Mouse (Mus musculus) neural tube, embryonic 11.5 days (tissue): ENCODE data around the gene Myh7b. TPM values are rescaled to one million over a fixed set of nuclear protein-coding genes. Genes with fewer than 3 reads are reported as not detected.
"Not testable (repeated sequence)": the region's sequence is repeated elsewhere in the genome, so short reads cannot be mapped to it uniquely, and the experiment has no call there.

ENCODE experiments used
- ATAC-seq: fragments of 200-750 bp; cut with Nextera tagmentation; 2 replicates; pipeline ENCODE4 v1.8.0; 2017; ENCODE audit warnings: moderate number of reproducible peaks, mild to moderate bottlenecking, moderate TSS enrichment, moderate library complexity; ENCODE audit not compliant: insufficient read depth, low FRiP score, low TSS enrichment
- DNase-seq: peaks from one replicate; pipeline ENCODE4 v3.0.0-alpha.2; 2015; ENCODE audit warnings: low spot score
- H3K27ac ChIP-seq: fragments of 300-500 bp; sonication (generic); 2 replicates; pipeline ENCODE4 v1.5.1; 2014; ENCODE audit warnings: low read depth, mild to moderate bottlenecking, low read length
- H3K27me3 ChIP-seq: fragments of 300-500 bp; sonication (generic); 2 replicates; pipeline ENCODE4 v1.6.1; 2014; ENCODE audit warnings: mild to moderate bottlenecking, low read length, mixed read lengths; ENCODE audit not compliant: control insufficient read depth, insufficient read depth
- H3K36me3 ChIP-seq: fragments of 300-500 bp; sonication (generic); 2 replicates; pipeline ENCODE4 v1.6.1; 2014; ENCODE audit warnings: mild to moderate bottlenecking, low read length, moderate library complexity, mixed read lengths; ENCODE audit not compliant: control insufficient read depth, insufficient read depth
- H3K4me1 ChIP-seq: fragments of 300-500 bp; sonication (generic); 2 replicates; pipeline ENCODE4 v1.6.1; 2014; ENCODE audit warnings: low read length, mixed read lengths; ENCODE audit not compliant: control insufficient read depth, insufficient read depth
- H3K4me2 ChIP-seq: fragments of 300-500 bp; sonication (generic); 2 replicates; pipeline ENCODE4 v1.6.1; 2014; ENCODE audit warnings: low read depth, mild to moderate bottlenecking, moderate library complexity
- H3K4me3 ChIP-seq: fragments of 300-500 bp; sonication (generic); 2 replicates; pipeline ENCODE4 v1.5.1; 2014; ENCODE audit warnings: low read depth, low read length
- H3K9ac ChIP-seq: fragments of 300-500 bp; sonication (generic); 2 replicates; pipeline ENCODE4 v1.6.1; 2014; ENCODE audit warnings: mild to moderate bottlenecking, low read length
- H3K9me3 ChIP-seq: fragments of 300-500 bp; sonication (generic); 2 replicates; pipeline ENCODE4 v1.6.1; 2016; ENCODE audit warnings: low read length; ENCODE audit not compliant: control insufficient read depth
- WGBS: fragments of 180-500 bp; shearing (Covaris S2); extraction: QIAGEN DNeasy Blood & Tissue Kit; methylation state at CpG from one replicate; pipeline ENCODE4 v1.1.7; 2014; 5-methylcytosine and 5-hydroxymethylcytosine counted together
- polyA plus RNA-seq: library from polyadenylated mRNA; unstranded; fragments of >200 nt; fragmentation: Nextera tagmentation; extraction: Ambion mirVana; gene quantifications from 2 replicates; pipeline ENCODE4 v1.2.1, GENCODE M21; 2014

Gene Myh7b
- polyA plus RNA-seq, 1 experiment from 2014 or later, result 1.8 TPM

DNA sequence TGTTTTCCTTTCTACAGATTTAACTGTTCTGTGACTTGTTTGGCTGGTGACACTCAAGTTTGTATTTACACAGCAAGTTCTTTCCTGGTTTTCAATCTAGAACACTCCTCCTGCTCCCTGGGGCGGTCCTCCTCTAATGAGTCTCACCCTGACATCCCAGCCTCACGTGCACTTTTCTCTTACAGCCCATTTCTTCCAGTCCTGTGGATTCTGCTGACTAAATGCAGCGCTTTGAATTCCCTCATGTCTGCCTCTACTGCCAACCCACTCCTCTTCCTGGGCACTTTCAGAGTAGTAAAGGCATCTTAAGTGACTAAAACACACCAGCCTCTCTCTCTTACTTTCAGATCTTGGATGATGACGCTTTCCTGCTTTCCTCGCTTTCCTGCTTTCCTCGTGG, 19.3 kb upstream of the Myh7b start:
- H3K9me3 ChIP-seq, result no peaks in the 10 kb centered on the region
- no peak overlapping the region for H3K27ac ChIP-seq
- H3K4me2 ChIP-seq, result peak overlapping the region; percentile 46
- no peak for DNase-seq
- peak overlapping the region; percentile 52 for H3K9ac ChIP-seq
- H3K4me3 ChIP-seq, result peak overlapping the region; percentile 51
- H3K27me3 ChIP-seq, result no peaks in the 10 kb centered on the region
- WGBS, result 7% methylated on average over 6 of the region's 6 CpGs
- ATAC-seq, result no peak
- H3K36me3 ChIP-seq, result no peaks in the 10 kb centered on the region
- peaks cover 5% of the 10 kb centered on the region; the same call in 1 of the 2 replicates for H3K4me1 ChIP-seq

DNA sequence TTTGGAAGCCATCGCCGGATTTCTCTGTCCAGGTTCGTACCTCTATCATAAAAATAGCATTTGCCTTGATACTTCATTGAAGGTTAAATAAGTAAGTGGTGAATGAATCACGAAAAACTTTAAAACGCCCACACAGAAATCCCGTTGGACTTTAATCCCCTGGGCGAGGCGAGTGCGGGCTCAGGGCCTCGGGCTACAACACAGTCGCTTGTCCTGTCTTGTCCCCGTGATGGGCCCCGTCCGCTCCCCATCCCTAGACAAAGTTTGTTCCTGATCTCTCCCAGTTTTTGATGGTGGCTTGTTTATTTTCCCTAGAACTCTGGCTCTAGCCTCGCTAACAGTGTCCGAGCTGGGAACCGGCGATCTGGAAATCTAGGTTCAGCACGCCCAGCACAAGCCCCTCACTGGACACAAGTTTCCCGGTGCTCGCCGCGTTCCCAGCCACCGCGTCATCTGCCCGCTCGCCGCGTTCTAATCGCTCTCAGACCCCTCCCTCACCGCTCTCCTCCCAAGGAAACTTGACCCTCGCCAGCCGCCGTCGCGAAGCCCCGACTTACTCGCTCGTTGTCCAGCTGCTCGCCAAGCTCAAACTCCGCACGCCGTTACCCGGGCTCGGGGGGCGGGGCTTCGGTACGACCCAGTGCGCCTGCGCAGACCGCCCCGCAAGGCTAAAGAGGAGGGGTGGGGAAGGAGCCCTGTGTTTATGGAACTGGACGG, 18.7 kb upstream of the Myh7b start, which contains the start of gene Gss:
Gene Gss, minus strand, starts transcription at position 674 of the 717 bp plus-strand sequence.
- Histone ChIP-seq H3K27ac (peak within 1 kb of the TSS; percentile 17; the same call in 1 of the 2 replicates), H3K4me3 (peak within 1 kb of the TSS; percentile 51), H3K9ac (peak within 1 kb of the TSS; percentile 52), H3K4me2 (peak within 1 kb of the TSS; percentile 46), H3K4me1 (peaks cover 5% of the 10 kb centered on the region; the same call in 1 of the 2 replicates), H3K9me3 (no peaks in the 10 kb centered on the region), H3K27me3 (no peaks in the 10 kb centered on the region), H3K36me3 (no peaks in the 10 kb centered on the region)
- under 1% methylated on average over 53 of the region's 53 CpGs for whole genome bisulfite sequencing
- DNase-seq (peak; percentile 100), ATAC-seq (peak; percentile 84)

DNA sequence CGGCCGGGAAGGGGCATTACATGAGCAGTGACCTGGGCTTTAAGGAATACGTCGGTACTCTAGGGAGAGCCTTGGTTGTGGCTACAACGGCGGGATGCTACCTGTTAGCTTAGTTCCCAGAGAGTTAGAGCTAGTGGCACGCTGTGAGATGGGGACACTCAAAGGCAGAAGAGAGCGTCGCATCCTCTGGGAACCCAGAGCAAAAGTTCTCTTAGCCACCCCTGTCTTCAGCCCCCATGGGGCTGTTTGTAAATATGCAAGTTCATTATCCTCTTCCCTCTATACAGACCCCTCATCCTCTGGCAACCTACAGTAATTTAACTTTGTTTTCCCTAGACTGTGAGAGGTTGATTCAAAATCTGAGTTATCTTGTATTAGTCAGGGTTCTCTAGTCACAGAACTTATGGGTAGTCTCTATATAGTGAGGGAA, 18.1 kb upstream of the Myh7b start:
- Histone ChIP-seq H3K9ac (peak overlapping the region; percentile 52), H3K4me3 (peak overlapping the region; percentile 51), H3K4me2 (peak overlapping the region; percentile 46), H3K36me3 (no peaks in the 10 kb centered on the region), H3K9me3 (no peaks in the 10 kb centered on the region), H3K27me3 (no peaks in the 10 kb centered on the region), H3K27ac (no peak overlapping the region), H3K4me1 (peaks cover 5% of the 10 kb centered on the region; the same call in 1 of the 2 replicates)
- DNase-seq, result no peak
- ATAC-seq, result peak; percentile 89
- under 1% methylated on average over 9 of the region's 9 CpGs for WGBS

DNA sequence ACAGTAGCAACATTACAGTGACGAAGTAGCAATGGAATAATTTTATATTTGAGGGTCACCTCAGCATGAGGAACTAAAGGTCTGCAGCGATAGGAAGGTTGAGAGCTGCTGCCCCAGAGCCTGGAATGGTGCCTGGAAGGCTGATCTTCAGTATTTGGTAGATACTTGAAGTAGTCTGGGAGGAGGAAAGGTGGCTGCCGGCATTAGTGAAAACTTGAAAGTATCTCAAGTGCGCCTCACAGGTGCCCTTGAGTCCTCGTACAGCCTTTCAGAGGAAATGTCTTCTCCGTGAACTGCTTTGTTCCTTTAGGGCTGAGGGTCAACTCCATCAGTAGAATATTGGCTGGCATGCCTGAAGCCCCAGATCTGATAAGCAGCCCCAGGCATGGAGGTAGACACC, 15.5 kb upstream of the Myh7b start:
- H3K27ac ChIP-seq, result no peak overlapping the region
- DNase-seq, result no peak
- no peaks in the 10 kb centered on the region for H3K9me3 ChIP-seq
- no peak overlapping the region for H3K4me2 ChIP-seq
- no peaks in the 10 kb centered on the region for H3K27me3 ChIP-seq
- whole genome bisulfite sequencing, result 80% methylated on average over 6 of the region's 6 CpGs
- ATAC-seq, result no peak
- no peaks in the 10 kb centered on the region for H3K36me3 ChIP-seq
- H3K9ac ChIP-seq, result no peak overlapping the region
- H3K4me1 ChIP-seq, result peaks cover 5% of the 10 kb centered on the region; the same call in 1 of the 2 replicates
- H3K4me3 ChIP-seq, result no peak overlapping the region

DNA sequence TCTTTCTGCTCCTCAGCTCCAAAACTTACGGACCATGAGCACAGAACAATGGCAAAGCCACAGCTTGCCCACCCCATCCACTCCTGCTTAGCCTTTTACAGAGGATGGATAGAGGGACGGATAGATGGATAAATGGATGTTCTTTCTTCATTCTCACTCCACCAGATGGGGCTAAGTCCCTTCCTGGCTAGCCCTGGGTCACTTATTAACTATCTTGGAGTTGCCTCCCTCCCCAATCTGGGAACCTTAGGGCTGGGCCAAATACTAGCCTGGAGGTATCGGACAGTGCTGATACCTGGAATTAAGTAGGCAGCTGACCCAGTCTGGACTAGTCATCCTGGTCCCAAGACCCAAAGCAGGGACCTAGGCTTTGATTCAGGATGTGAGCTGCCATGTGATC, 7.3 kb upstream of the Myh7b start:
- no peaks in the 10 kb centered on the region for H3K27me3 ChIP-seq
- ATAC-seq, result no peak
- no peak overlapping the region for H3K4me3 ChIP-seq
- 59% methylated on average over 3 of the region's 3 CpGs for WGBS
- no peaks in the 10 kb centered on the region for H3K36me3 ChIP-seq
- no peak overlapping the region for H3K9ac ChIP-seq
- no peaks in the 10 kb centered on the region for H3K9me3 ChIP-seq
- H3K4me2 ChIP-seq, result no peak overlapping the region
- H3K4me1 ChIP-seq, result no peaks in the 10 kb centered on the region
- H3K27ac ChIP-seq, result no peak overlapping the region
- DNase-seq, result no peak

DNA sequence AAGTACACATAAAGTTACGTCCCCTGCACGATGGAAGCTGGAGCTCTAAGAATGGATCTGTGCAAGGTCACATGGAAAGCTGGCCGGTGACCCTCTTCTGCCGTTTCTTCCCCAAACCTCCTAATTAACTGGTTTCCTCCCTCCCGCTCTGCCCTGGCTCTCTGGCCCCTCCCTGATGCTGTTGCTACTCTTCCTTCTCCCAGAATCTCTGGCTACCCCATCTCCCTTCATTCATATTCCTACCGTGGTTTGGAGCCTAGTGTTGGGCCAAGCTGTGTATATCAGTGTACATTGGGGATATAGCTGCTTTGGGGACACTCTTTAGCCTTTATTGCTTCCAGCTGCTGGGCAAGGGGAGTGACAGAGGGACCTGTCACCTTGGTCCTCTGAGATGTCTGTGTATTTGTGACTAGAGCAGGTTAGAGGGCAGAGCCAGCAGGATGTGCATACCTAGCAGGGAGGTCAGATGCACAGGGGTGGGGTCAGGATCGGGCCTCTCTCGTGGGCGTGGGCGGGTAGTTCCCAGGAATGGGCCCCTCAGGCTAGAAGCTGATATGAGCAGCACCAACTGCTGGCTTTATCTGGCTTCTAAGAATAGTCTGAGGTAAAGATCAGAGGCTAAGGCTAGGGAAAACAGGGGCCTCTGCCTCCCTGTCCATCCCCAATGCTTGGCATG, 6.3 kb upstream of the Myh7b start:
- 51% methylated on average over 10 of the region's 10 CpGs for WGBS
- H3K4me3 ChIP-seq, result no peak overlapping the region
- H3K27me3 ChIP-seq, result no peaks in the 10 kb centered on the region
- H3K4me2 ChIP-seq, result no peak overlapping the region
- H3K4me1 ChIP-seq, result no peaks in the 10 kb centered on the region
- no peak overlapping the region for H3K9ac ChIP-seq
- DNase-seq (no peak), ATAC-seq (no peak)
- no peaks in the 10 kb centered on the region for H3K9me3 ChIP-seq
- no peaks in the 10 kb centered on the region for H3K36me3 ChIP-seq
- no peak overlapping the region for H3K27ac ChIP-seq

DNA sequence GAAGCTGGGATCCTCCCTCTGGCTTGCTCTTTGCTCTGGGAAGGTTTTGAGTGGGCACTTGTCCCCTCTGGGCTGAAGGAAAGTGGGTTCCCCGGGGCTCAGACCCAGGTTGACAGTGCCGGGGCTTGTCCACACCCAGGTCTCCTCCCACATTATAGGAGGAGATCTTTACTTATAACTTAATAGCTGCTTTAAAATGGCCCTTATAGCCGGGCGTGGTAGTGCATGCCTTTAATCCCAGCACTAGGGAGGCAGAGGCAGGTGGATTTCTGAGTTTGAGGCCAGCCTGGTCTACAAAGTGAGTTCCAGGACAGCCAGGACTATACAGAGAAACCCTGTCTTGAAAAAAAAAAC, 5.8 kb upstream of the Myh7b start:
- not testable (repeated sequence) for H3K27me3 ChIP-seq, H3K27ac ChIP-seq, H3K4me2 ChIP-seq, DNase-seq, ATAC-seq, H3K4me3 ChIP-seq, H3K4me1 ChIP-seq, H3K9me3 ChIP-seq, H3K9ac ChIP-seq, H3K36me3 ChIP-seq
- WGBS, result 84% methylated on average over 4 of the region's 4 CpGs

DNA sequence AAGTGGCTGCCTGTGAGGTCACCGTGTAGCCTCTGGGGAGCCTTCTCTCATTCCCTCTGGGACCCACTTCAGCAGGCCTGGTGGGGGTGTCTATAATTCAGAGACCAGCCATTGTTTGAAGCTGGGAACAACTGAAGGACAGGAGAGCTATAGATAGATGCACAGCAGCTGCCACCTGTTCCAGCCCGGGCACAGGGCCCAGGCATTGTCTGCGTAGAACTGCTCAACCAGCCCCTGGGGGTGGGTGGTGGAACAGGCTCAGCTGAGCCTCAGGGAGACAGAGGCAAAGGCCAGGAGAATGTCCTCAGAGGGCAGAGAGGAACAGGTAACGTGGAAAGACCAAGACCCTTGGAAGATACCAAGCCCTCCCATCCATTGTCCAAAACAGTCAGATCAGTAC, 4.7 kb upstream of the Myh7b start:
- Histone ChIP-seq H3K27me3 (no peaks in the 10 kb centered on the region), H3K9me3 (no peaks in the 10 kb centered on the region), H3K27ac (no peak overlapping the region), H3K36me3 (no peaks in the 10 kb centered on the region), H3K9ac (no peak overlapping the region), H3K4me2 (no peak overlapping the region), H3K4me3 (no peak overlapping the region), H3K4me1 (no peaks in the 10 kb centered on the region)
- DNase-seq (no peak), ATAC-seq (no peak)
- 77% methylated on average over 4 of the region's 4 CpGs for WGBS
